In the genomic region with DNA sequence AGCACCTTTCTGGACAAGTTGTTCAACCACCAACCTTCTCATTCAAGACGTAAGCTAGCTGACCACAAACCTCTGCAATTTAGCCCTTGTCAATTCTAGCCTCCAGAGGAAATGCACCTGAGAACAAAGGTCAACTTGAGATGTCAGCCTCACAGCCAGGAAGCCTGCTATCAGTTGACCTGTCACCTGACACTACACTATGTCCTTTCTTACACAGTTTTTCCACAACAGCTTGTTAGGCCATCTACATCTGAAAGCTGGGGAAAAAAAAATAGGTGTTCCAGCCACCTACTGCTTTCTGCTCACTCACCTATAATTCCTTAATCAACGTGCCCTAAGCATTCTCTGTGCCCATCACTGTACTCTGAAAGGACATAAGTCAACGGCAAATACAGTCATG, we compare ENCODE assay signal across 25 mouse cellular contexts. TPM values are rescaled to one million over a fixed set of nuclear protein-coding genes. Genes with fewer than 3 reads are reported as not detected.
"Had no signal": no experiment of that assay in that cellular context is flagged by ENCODE, and none has a peak within 500 bp of the region (broad histone marks: within the 10 kb centered on the region; RNA-seq: fewer than 3 reads in every experiment).

No protein-coding gene starts in this region.

- H3K4me2 ChIP-seq: limb, embryonic 12.5 days; limb, embryonic 15.5 days; liver, embryonic 15.5 days; lung, embryonic 14.5 days; midbrain, embryonic 13.5 days had no signal

- H3K4me3 ChIP-seq: limb, embryonic 12.5 days; limb, embryonic 15.5 days; liver, embryonic 15.5 days; midbrain, embryonic 13.5 days had no signal

- H3K27ac ChIP-seq: hindbrain, postnatal 0 days; limb, embryonic 12.5 days; limb, embryonic 15.5 days; liver, embryonic 15.5 days; macrophage; midbrain, embryonic 13.5 days had no signal

- ATAC-seq: hindbrain, postnatal 0 days; inflammation-experienced regulatory T-cells, adult 6 months; midbrain, embryonic 13.5 days had no signal

- H3K9me3 ChIP-seq: limb, embryonic 12.5 days; limb, embryonic 15.5 days; liver, embryonic 15.5 days; midbrain, embryonic 13.5 days had no signal

- H3K27me3 ChIP-seq: limb, embryonic 12.5 days; limb, embryonic 15.5 days; liver, embryonic 15.5 days; midbrain, embryonic 13.5 days had no signal

- H3K36me3 ChIP-seq: midbrain, embryonic 13.5 days had no signal

- DNase-seq: kidney, adult 18-20 months; kidney, adult 9 months; kidney, postnatal 14 days; kidney, postnatal 4 days; left cerebral cortex, postnatal 4 days; thymus, postnatal 36 days had no signal

- H3K9ac ChIP-seq: limb, embryonic 12.5 days; limb, embryonic 15.5 days; liver, embryonic 15.5 days; lung, embryonic 14.5 days; midbrain, embryonic 13.5 days had no signal

RNA-seq across cellular contexts. Expression of a gene that starts 23.6 kb away (rescaled TPM):
- total RNA-seq: hindbrain, postnatal 0 days; layer of hippocampus, adult 18-20 months; layer of hippocampus, postnatal 14 days; left cerebral cortex, adult 8-10 months; left cerebral cortex, postnatal 14 days; left cerebral cortex, postnatal 4 days; megakaryocyte, adult 5-6 weeks; midbrain, postnatal 0 days had no signal
- polyA plus RNA-seq: hindbrain, postnatal 0 days; inflammation-experienced regulatory T-cells, adult 6 months; kidney, embryonic 16.5 days; limb, embryonic 12.5 days; limb, embryonic 15.5 days; liver, embryonic 15.5 days; lung, embryonic 14.5 days; lung, postnatal 0 days; macrophage; midbrain, embryonic 13.5 days; neural tube, embryonic 11.5 days; neural tube, embryonic 14.5 days; stomach, embryonic 16.5 days had no signal
